Mouse (Mus musculus): ENCODE measurements around the gene Cnn3. TPM values are rescaled to one million over a fixed set of nuclear protein-coding genes. Genes with fewer than 3 reads are reported as not detected.

The Cnn3 gene
- polyA plus RNA-seq (2016; fragmentation: Nextera tagmentation; extraction: Ambion mirVana): 905 and 975 TPM in 2 replicates

- peak within 1 kb of the TSS; percentile 89 for H3K4me3 ChIP-seq
- no peaks in the 10 kb centered on the region for H3K9me3 ChIP-seq
- peaks cover 11% of the 10 kb centered on the region for H3K27me3 ChIP-seq
- H3K27ac ChIP-seq (replicated peaks): peak within 1 kb of the TSS; percentile 99
- WGBS: 1% methylated on average over 54 of the region's 66 CpGs
- H3K9ac ChIP-seq (replicated peaks): peak within 1 kb of the TSS; percentile 98
- peak; percentile 90 for ATAC-seq (ENCODE audit: low FRiP score, low read depth)
- no peaks in the 10 kb centered on the region for H3K36me3 ChIP-seq
- H3K4me1 ChIP-seq: peaks cover 36% of the 10 kb centered on the region
- H3K4me2 ChIP-seq (replicated peaks): peak within 1 kb of the TSS; percentile 77
Measured at GRCm38 (mm10) chr3:121425861-121426620, at the start of gene Cnn3. Gene Cnn3, plus strand, starts transcription at chr3:121426497.

- Histone ChIP-seq H3K27ac (replicated peaks) (no peak overlapping the region), H3K4me3 (no peak overlapping the region), H3K9me3 (no peaks in the 10 kb centered on the region), H3K4me1 (no peaks in the 10 kb centered on the region), H3K4me2 (replicated peaks) (no peak overlapping the region), H3K27me3 (no peaks in the 10 kb centered on the region), H3K36me3 (no peaks in the 10 kb centered on the region), H3K9ac (replicated peaks) (no peak overlapping the region)
- 41% methylated on average over 15 of the region's 15 CpGs for WGBS
- ATAC-seq (ENCODE audit: low FRiP score, low read depth): no peak
Measured at GRCm38 (mm10) chr3:121378708-121379612, 47.3 kb upstream of the Cnn3 start.

- WGBS: 80% methylated on average over 5 of the region's 5 CpGs
- Histone ChIP-seq H3K4me2 (replicated peaks) (no peak overlapping the region), H3K4me1 (no peaks in the 10 kb centered on the region), H3K27ac (replicated peaks) (no peak overlapping the region), H3K36me3 (no peaks in the 10 kb centered on the region), H3K4me3 (no peak overlapping the region), H3K9me3 (no peaks in the 10 kb centered on the region), H3K27me3 (no peaks in the 10 kb centered on the region), H3K9ac (replicated peaks) (no peak overlapping the region)
- no peak for ATAC-seq (ENCODE audit: low FRiP score, low read depth)
Measured at GRCm38 (mm10) chr3:121379699-121380098, 46.6 kb upstream of the Cnn3 start.

DNA sequence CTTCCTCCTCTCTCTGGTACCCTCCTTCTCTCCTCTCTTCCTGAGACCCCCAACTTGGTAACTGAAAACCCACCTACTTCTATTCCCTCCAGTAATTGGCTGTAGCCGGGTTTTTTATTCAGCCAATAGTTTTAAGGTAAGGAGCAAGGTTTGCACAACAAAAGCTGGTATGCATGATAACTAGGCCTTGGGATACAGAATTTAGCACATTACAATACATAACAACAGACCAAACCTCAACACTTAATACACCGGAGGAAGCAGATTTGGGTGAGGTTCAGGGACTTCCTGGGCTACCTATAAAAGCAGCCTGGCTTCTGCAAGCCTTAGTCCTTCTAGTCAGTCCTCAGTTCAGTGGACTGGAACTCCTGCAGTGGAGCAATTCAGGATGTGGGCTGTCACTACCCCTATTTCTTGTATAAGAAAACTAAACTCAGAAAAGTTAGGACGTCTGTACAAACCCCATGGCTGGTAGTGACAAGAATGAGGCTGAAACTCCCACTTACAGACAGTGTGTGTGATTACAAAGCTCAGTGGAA, 38.8 kb upstream of the Cnn3 start:
- ATAC-seq (ENCODE audit: low FRiP score, low read depth): no peak
- 71% methylated on average over 3 of the region's 3 CpGs for WGBS
- no peak overlapping the region for H3K9ac ChIP-seq (replicated peaks)

GRCm38 (mm10) chr3:121389366-121389765, 36.9 kb upstream of the Cnn3 start:
- Histone ChIP-seq H3K27me3 (0 out of 2 replicates have a peak, but pooled peaks cover 3% of the 10 kb centered on the region), H3K36me3 (no peaks in the 10 kb centered on the region), H3K27ac (replicated peaks) (no peak overlapping the region), H3K4me1 (peaks cover 12% of the 10 kb centered on the region), H3K9me3 (no peaks in the 10 kb centered on the region), H3K4me3 (no peak overlapping the region), H3K4me2 (replicated peaks) (no peak overlapping the region), H3K9ac (replicated peaks) (no peak overlapping the region)
- 84% methylated on average over 8 of the region's 8 CpGs for WGBS
- ATAC-seq (ENCODE audit: low FRiP score, low read depth): no peak

More for the DNA sequence above, 38.8 kb upstream of the Cnn3 start:
- Histone ChIP-seq H3K9me3 (no peaks in the 10 kb centered on the region), H3K27me3 (0 out of 2 replicates have a peak, but pooled peaks cover 3% of the 10 kb centered on the region), H3K4me3 (no peak overlapping the region), H3K4me1 (peaks cover 12% of the 10 kb centered on the region), H3K4me2 (replicated peaks) (no peak overlapping the region), H3K36me3 (no peaks in the 10 kb centered on the region), H3K27ac (replicated peaks) (no peak overlapping the region)

GRCm38 (mm10) chr3:121389860-121390530, 36.3 kb upstream of the Cnn3 start:
- Histone ChIP-seq H3K4me1 (peaks cover 12% of the 10 kb centered on the region), H3K4me3 (no peak overlapping the region), H3K27me3 (0 out of 2 replicates have a peak, but pooled peaks cover 3% of the 10 kb centered on the region), H3K4me2 (replicated peaks) (peak overlapping the region; percentile 44), H3K9ac (replicated peaks) (no peak overlapping the region), H3K27ac (replicated peaks) (peak overlapping the region; percentile 52; the same call in 1 of the 2 replicates), H3K36me3 (no peaks in the 10 kb centered on the region), H3K9me3 (no peaks in the 10 kb centered on the region)
- WGBS: 21% methylated on average over 17 of the region's 17 CpGs
- peak; percentile 80 for ATAC-seq (ENCODE audit: low FRiP score, low read depth)

DNA sequence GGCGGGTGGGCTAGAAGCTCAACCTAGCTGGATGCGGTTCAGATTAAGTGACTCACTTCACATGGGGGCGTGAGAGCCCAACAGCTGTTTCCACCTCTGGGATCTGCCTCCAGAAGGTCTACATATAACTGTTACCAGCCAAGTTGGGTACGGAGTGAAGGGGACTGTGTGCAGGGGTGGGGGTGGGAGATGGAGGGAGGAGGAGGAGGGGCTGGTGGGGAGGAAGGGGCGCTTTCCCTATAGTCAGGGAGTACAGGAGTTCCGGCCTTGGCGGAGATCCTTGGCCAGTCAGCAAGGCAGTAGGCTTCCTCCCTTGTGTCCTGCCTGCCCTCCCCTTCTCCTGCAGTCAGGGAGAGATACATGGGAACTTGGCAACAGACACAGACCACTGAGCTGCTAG, 35.6 kb upstream of the Cnn3 start:
- no peak overlapping the region for H3K27ac ChIP-seq (replicated peaks)
- ATAC-seq (ENCODE audit: low FRiP score, low read depth): peak; percentile 61
- no peak overlapping the region for H3K9ac ChIP-seq (replicated peaks)
- 0 out of 2 replicates have a peak, but pooled peaks cover 3% of the 10 kb centered on the region for H3K27me3 ChIP-seq
- WGBS: 29% methylated on average over 6 of the region's 7 CpGs
- no peaks in the 10 kb centered on the region for H3K36me3 ChIP-seq
- peak overlapping the region; percentile 44 for H3K4me2 ChIP-seq (replicated peaks)
- H3K4me1 ChIP-seq: peaks cover 12% of the 10 kb centered on the region
- no peak overlapping the region for H3K4me3 ChIP-seq
- H3K9me3 ChIP-seq: no peaks in the 10 kb centered on the region

- no peak overlapping the region for H3K4me3 ChIP-seq
Measured at GRCm38 (mm10) chr3:121395588-121396295, 30.6 kb upstream of the Cnn3 start.

GRCm38 (mm10) chr3:121396561-121396960, 29.7 kb upstream of the Cnn3 start:
- Histone ChIP-seq H3K4me1 (no peaks in the 10 kb centered on the region), H3K9me3 (no peaks in the 10 kb centered on the region), H3K27ac (replicated peaks) (no peak overlapping the region), H3K27me3 (no peaks in the 10 kb centered on the region), H3K36me3 (no peaks in the 10 kb centered on the region), H3K4me3 (no peak overlapping the region), H3K9ac (replicated peaks) (no peak overlapping the region), H3K4me2 (replicated peaks) (no peak overlapping the region)
- WGBS: 89% methylated on average over 7 of the region's 7 CpGs
- ATAC-seq (ENCODE audit: low FRiP score, low read depth): no peak

More at GRCm38 (mm10) chr3:121395588-121396295, 30.6 kb upstream of the Cnn3 start:
- WGBS: 88% methylated on average over 16 of the region's 16 CpGs
- Histone ChIP-seq H3K27me3 (no peaks in the 10 kb centered on the region), H3K9ac (replicated peaks) (no peak overlapping the region), H3K4me1 (peaks cover 1% of the 10 kb centered on the region), H3K9me3 (no peaks in the 10 kb centered on the region), H3K36me3 (no peaks in the 10 kb centered on the region), H3K4me2 (replicated peaks) (no peak overlapping the region), H3K27ac (replicated peaks) (no peak overlapping the region)
- ATAC-seq (ENCODE audit: low FRiP score, low read depth): no peak

DNA sequence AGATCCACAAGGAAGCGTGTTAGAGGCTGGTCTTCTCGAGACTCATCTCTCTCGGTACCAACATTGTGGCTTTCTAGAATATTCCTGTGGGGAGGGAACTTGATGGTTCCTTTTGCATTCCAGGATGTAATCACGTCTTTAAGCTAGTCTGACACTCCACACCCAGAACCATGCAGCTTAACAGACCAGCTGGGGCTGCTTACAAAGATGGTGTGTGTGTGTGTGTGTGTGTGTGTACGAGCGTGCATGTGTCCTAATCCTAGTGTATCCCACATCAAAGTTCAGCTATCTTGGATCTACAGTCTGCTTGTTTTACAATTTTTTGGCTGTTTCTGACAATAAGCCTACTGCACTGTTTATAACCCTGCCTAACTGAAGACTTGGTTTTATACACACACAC, 29.3 kb upstream of the Cnn3 start:
- ATAC-seq (ENCODE audit: low FRiP score, low read depth): no peak
- H3K9ac ChIP-seq (replicated peaks): no peak overlapping the region
- no peak overlapping the region for H3K4me2 ChIP-seq (replicated peaks)
- no peaks in the 10 kb centered on the region for H3K9me3 ChIP-seq
- H3K4me1 ChIP-seq: no peaks in the 10 kb centered on the region
- no peaks in the 10 kb centered on the region for H3K27me3 ChIP-seq
- no peaks in the 10 kb centered on the region for H3K36me3 ChIP-seq
- H3K27ac ChIP-seq (replicated peaks): no peak overlapping the region
- no peak overlapping the region for H3K4me3 ChIP-seq
- WGBS: 75% methylated on average over 6 of the region's 6 CpGs

DNA sequence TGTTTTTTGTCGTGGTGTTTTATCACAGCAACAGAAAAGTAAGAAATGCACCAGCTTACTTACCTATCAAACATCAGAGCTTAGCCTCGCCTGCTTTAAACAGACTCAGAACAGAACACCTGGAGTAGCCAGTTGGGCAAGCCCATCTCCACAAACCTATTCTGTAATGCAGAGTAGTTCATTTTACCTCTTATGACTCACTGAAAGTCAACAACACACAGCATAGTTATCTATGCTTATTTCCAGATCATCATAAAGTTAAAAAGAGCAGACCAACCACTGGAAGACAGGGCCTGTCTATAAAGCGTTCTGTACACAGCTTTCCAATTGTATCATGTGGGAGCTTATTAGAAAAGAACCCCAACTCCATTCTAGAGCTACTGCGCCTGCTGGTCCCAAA, 24.9 kb upstream of the Cnn3 start:
- no peak for ATAC-seq (ENCODE audit: low FRiP score, low read depth)
- H3K36me3 ChIP-seq: no peaks in the 10 kb centered on the region
- H3K27ac ChIP-seq (replicated peaks): no peak overlapping the region
- H3K4me2 ChIP-seq (replicated peaks): no peak overlapping the region
- no peak overlapping the region for H3K9ac ChIP-seq (replicated peaks)
- no peak overlapping the region for H3K4me3 ChIP-seq
- H3K27me3 ChIP-seq: no peaks in the 10 kb centered on the region
- H3K4me1 ChIP-seq: 0 out of 2 replicates have a peak, but pooled peaks cover 4% of the 10 kb centered on the region
- 85% methylated on average over 4 of the region's 4 CpGs for WGBS
- H3K9me3 ChIP-seq: no peaks in the 10 kb centered on the region
